Mouse (Mus musculus) large intestine, adult 2 months (tissue): Measurements from ENCODE around the gene Ina. TPM values are rescaled to one million over a fixed set of nuclear protein-coding genes. Genes with fewer than 3 reads are reported as not detected.
"Not testable (repeated sequence)": the region's sequence is repeated elsewhere in the genome, so short reads cannot be mapped to it uniquely, and the experiment has no call there.

ENCODE experiments used
- DNase-seq: peaks from one replicate; pipeline ENCODE4 v3.0.0-alpha.2; 2012; ENCODE audit warnings: low read depth, low spot score
- WGBS: fragments of 180-500 bp; shearing (Covaris S2); methylation state at CpG from one replicate; pipeline ENCODE4 v1.1.7; 2018; 5-methylcytosine and 5-hydroxymethylcytosine counted together
- polyA plus RNA-seq: library from polyadenylated mRNA; depleted of rRNA; stranded (reverse); fragments of >200 nt; gene quantifications from 2 replicates; pipeline ENCODE4 v1.2.3, GENCODE M21; 2012

Ina gene
- polyA plus RNA-seq, 1 experiment, result 0.63 TPM

DNA sequence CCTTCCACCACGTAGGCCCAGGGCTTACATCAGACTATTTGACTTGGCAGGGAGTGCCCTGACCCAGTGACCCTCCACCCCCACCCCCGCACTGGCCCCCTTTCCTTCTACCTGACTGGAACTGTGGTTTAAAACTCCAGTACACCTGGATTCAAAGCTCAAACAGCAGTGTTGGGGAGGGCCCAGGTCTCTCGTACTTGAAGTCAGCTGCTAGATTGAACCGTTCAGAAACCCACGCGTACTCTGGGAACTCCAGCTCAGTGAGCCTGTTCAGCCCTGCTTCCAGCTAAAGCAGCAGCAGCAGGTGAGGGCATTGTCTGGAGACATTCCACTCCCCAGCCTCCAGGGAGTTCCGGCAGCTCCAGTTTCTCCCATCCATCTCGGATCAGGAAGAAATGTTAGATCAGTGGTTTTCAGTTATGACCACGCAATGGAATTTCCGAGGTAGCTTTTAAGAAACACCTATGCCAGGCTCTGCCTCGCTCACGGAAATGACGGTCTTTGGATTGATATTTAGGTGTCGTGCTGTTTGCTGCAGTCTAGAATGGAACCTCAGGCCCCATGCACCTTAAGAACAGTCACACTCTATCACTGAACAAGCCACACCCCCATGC, 31.0 kb upstream of the Ina start:
- WGBS, result 36% methylated on average over 14 of the region's 14 CpGs
- DNase-seq, result no peak

DNA sequence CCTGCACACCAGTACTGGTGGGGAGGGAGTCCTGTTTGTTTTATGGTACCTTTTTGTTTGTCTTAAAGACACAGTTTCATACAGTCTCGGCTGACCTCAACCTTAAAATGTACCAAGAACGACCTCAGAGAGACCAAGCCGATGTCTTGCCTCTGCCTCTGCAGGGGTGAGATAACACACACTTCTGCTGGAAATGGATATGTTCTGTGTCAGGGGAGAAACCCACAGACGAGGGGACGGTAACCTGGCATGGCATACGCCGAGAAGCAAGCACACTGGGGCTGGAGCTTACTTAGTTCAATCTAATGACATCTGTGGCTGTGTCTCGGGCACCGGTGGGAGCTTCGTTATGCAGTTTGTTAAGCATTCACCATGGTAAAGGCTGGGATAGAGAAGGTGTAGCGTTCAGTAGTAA, 30.5 kb upstream of the Ina start:
- 17% methylated on average over 11 of the region's 11 CpGs for WGBS
- DNase-seq, result no peak

DNA sequence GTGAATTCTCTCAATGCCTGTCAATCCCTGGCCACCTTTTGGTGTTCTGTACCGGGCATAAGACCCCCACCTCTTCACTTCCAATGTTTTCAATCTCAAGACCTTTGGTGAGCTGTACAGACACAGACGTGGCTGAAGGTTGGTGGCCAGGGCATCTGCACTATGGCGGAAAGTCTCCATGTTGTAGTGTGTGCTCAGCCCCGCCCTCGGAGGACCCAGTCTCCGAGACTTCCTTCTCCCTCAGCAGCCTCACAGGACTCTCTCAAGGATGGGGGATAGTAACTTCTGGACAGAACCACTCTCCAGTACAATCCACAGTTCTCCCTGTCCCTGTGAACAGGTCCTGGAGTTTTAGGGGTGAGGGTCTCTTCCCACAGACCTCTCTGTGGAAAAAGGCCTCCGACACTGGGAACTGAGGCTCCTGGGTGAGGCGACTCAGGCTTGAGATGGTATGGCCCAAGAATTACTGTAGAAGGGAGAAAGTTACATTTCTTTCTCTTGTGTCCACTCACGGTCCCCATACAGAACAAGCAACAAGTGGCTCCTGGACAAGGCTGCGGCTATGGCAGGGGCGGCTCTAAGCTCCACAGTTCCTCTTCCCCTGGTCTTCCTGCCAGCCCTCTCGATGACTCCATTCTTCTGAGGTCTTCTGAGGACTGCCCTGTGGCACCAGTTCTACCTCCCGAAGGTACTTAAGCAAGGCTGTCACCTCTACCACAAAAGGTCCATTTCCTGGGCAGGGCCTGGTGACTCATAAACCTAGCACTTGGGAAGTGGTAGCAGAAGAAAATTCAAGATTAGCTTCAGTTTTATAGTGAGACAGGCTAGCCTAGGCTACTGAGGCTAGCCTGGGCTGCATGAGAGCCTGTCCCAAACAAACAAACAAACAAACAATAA, 29.5 kb upstream of the Ina start:
- 53% methylated on average over 13 of the region's 13 CpGs for WGBS
- DNase-seq, result no peak

DNA sequence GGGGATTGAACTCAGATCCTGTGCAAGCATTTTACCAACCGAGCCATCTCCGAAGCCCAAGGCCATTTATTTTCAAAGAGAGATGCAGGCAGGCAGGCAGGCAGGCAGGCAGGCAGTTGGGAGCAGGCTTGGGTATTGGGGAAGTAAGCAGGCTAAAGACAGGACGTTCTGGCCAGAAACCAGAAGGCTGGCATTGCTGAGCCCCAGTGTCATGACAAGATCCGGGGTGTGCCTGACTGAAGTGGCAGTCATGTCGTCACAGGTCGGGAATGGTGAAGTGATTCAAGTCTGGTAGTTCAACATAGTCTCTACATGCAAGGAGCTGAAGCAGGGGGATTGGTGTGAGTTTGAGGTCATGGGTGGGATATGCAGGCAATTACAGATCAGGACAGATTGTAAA, 26.9 kb upstream of the Ina start:
- WGBS, result 41% methylated on average over 6 of the region's 6 CpGs
- DNase-seq, result no peak

DNA sequence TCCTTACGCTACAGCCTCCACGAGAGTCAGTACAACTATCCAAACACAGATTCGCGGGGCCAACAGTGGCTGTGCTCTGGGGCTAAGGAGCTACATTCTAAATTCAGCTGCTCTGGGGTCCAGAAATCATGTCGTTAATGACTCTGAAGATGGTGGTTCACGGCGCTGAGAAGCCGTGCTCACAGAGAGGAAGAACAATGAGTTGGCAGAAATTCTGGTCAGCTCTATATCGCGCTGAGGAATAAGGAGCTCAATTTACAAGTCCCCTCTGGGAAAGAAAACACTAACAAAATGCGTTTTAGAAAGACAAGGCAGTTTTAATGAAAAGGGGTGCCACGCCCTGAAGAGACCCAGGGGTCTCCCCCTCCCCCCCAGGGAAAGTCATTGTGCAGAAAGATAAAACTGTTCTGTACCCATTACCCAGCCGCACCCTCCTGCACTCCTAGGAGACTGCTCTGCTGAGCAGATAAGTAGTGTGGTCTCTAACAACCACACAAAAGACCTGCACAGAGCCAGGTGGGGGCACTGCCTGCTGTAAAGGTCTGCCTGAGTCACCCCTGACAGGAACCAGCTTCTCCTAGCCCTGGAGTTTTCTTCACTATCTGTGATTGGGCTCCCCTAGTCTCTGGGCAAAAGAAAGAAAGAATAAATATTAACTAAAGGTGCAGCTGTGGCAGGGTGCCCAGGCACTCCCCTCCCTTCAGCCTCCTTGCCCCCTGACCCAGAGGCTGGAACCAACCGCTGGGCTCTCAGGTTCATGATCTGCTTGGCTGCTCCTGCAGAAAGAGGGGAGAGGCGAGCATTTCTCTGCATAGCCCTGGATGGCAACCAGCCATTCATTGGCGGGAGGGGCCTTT, 26.0 kb upstream of the Ina start:
- WGBS, result 26% methylated on average over 16 of the region's 16 CpGs
- no peak for DNase-seq

DNA sequence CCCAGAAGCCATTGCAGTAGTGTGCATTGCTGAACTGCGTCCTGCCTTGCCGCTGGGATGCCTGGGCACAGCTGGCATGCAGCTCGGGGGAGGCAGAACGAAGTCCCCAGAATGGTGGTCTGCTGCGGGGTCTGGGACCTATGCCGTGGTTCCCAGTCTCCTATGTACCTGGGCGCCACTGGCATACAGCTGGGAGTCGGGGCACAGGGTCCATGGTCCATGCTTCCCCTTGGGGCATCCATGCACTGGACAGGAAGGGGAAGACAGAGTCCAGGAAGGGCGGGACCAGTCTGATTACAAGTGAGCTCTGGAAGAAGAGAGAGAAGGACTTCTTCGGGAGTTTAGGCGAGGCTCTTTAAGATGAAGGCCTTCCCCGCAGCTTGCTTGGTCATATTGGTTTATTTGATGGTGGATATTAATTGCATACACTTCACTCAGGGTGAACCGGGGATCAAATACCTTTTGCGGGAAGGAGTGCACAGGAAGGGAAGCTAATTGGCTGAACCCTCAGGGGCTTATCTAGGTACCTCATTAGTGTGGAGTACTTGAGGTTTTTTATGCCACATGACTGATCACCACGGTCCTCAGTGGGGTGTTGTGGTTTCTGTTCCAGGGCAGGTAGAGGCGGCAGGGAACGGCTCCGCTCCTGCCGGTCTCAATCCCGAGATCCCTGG, 24.9 kb upstream of the Ina start:
- WGBS, result 65% methylated on average over 20 of the region's 20 CpGs
- no peak for DNase-seq

DNA sequence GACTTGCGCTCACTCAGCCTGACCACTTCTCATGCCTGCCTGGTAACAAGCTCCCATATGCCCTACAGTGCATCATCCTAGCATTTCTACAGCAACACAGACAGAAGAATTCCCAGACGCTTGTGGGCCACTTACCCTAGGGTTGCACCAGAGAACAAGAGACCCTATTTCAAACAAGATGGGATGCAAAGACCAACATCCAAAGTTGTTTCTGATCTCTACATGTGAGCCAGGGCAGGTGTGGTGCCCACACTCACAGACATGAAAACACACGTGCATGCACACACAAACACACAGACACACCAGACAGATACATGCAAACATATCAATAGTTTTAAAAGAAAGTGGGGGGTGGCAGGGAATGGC, 24.4 kb upstream of the Ina start:
- DNase-seq, result no peak
- WGBS, result 87% methylated on average over 3 of the region's 3 CpGs

DNA sequence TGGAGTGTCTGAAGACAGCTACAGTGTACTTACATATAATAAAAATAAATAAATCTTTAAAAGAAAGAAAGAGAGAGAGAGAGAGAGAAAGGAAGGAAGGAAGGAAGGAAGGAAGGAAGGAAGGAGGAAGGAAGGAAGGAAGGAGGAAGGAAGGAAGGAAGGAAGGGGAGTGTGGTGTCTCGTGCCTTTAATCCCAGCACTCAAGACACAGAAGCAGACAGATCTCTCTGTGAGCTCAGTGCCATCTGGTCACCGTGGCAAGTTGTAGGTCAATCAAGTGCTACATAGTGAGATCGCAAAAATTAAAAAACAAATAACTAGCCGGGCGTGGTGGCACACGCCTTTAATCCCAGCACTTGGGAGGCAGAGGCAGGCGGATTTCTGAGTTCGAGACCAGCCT, 23.9 kb upstream of the Ina start:
- DNase-seq, result not testable (repeated sequence)
- 49% methylated on average over 8 of the region's 8 CpGs for WGBS

DNA sequence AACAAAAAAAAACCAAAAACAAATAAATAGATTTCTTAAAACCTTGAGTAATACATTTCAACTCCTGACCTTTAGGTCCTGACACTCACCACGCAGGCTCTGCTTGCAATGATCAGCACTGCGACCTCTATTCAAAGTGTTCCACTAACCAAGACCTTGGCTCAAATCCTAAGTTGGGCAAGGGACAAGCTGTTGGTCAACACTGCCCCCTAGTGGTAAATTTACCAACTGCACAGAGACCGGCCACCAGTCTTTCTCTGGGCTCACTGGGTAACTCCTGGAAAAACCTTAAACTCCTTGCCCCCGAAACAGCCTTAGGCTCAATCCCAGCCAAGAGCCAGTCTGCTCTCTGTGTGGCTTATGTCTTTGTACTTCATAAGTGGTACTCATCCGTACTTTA, 23.4 kb upstream of the Ina start:
- DNase-seq, result no peak
- 5% methylated on average over 5 of the region's 5 CpGs for WGBS

DNA sequence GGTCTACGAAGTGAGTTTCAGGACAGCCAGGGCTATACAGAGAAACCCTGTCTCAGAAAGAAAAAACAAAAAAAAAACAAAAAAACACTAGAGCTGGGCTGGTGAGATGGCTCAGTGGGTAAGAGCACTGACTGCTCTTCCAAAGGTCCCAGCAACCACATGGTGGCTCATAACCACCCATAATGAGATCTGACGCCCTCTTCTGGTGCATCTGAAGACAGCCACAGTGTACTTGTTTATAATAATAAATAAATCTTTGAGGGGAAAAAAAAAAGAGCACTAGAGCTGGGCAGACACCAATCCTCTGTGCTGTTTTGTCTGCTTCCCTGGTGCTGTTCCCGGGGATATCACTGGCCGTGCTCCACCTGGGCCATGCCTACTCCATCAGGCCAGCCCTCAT, 22.2 kb upstream of the Ina start:
- 66% methylated on average over 4 of the region's 4 CpGs for WGBS
- DNase-seq, result not testable (repeated sequence)

DNA sequence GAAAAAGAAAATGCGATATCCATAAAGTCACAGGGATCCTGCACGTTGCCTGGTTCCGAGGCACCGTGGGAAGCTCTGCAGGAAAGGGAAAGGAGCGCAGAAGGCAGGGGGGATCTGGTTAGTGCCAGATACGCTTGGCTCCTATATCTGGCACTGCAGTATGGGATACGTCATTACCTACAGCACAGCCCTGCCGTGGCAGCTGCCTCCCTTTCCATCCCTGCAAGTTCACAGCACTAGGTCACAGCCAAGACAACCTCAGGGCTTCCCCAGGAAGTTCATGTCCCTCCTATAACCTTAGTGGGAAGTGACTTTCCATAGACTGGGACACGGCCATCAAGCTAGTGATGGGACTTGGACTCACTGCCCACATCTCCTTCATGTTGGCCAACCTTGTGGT, 18.4 kb upstream of the Ina start:
- DNase-seq, result no peak
- 82% methylated on average over 9 of the region's 9 CpGs for WGBS

DNA sequence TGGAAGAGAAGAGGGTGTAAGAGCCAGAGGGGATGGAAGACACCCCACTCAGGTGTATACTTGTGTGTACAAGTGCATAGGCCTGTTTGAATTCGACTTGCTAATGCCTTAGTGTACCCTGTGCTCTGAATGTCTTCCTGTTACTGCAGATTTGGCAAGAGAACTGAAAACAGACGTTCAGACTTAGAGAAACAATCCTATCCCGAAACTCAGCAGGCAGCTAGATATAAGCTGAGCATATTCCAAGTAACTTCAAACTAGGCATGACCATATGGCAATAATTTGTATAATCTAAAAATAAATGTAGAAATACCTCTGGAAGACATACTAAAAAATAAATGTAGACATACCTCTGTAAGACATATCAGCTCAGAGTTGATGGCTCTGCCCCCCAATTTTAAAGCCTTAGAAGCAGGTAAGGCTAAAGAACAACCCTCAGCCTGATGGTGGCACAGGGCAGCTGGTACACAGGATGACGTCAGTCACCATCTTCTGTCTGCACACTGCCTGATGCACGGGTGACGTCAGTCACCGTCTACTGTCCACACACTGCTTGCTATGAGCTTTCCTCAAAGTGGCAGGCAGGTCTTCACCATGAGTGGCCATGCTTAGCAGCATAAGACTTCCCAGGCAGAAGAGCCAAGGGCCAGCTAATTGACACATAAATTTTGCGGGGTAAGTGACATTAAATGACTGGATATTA, 16.2 kb upstream of the Ina start:
- WGBS, result 66% methylated on average over 8 of the region's 8 CpGs
- no peak for DNase-seq

DNA sequence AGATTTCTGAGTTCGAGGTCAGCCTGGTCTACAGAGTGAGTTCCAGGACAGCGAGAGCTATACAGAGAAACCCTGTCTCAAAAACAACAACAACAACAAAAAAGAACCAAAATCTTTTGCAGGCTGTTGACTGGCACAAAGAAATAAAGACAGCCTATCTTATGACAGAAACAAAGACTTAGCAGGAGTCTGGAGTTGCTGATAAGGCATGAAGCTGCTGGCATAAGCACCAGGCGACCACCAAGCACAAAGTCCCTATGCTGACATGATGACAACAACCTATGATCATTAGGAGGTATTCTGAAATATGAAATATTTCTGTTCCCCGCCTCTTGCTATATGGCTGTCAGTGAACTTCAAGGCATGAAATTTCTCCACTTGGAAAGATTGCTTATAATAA, 15.5 kb upstream of the Ina start:
- 76% methylated on average over 4 of the region's 4 CpGs for WGBS
- no peak for DNase-seq

DNA sequence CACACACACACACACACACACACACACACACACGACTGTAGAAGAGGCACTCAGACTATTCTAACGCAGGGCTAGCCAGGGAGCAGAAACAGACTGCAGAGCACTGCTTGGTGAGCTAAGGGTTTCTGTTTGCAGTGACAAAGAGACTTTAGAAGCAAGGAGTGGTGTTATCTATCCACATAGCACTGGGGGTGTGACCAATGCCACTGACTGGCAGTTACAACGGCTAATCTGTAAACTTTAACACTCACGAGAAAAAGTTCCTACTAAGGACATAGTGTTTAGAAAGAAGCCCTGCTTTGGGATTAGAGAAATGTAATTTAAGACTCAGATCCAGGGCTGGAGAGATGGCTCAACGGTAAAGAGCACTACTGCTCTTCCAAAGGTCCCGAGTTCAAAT, 14.7 kb upstream of the Ina start:
- DNase-seq, result no peak
- 57% methylated on average over 6 of the region's 6 CpGs for WGBS

DNA sequence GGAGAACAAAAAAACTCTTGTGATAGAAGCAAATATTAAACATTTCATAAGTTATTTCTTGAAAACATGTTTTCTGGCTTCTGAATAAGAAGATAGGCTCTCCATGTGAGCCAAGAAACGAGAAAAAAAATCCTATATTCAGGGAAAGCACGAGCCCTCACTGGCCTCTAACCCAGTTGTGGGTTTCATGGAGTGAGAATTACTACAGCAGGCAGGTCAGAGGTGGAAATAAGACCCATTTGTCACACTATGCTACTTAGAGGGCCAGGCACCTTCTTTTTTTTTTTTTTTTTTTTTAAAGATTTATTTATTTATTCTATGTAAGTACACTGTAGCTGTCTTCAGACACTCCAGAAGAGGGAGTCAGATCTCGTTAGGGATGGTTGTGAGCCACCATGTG, 14.1 kb upstream of the Ina start:
- WGBS, result 81% methylated on average over 2 of the region's 3 CpGs
- not testable (repeated sequence) for DNase-seq

DNA sequence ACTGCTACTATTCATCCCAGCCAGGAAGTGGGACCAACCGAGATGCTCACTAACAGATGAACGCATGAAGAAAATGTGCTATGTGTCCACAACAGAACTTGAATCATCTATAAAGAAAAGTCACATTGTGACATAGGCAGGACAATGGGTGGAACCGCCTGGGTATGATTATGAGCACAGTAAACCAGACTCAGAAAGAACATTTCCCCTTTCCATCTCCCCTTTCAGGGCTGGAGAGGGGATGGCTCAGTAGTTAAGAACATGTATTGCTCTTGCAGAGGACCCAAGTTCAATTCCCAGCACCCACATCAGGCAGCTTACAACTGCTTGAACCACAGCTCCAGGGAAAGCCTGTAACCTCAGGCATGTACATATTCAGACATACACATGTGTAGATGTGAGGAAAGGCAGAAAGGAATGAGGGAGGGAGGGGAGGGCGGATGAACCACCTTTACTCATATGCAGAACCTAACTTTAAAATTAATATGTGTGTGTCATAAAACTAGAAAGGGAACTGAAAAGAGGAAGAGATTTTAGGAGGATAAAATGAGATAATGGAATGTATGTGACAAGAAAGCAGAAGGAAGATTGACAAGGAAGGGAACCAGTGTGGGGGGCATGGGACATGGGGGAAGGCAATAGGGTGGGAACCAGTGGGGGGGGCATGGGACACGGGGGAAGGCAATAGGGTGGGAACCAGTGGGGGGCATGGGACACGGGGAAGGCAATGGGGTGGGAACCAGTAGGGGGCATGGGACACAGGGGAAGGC, 10.6 kb upstream of the Ina start:
- DNase-seq, result no peak
- 68% methylated on average over 6 of the region's 6 CpGs for WGBS

DNA sequence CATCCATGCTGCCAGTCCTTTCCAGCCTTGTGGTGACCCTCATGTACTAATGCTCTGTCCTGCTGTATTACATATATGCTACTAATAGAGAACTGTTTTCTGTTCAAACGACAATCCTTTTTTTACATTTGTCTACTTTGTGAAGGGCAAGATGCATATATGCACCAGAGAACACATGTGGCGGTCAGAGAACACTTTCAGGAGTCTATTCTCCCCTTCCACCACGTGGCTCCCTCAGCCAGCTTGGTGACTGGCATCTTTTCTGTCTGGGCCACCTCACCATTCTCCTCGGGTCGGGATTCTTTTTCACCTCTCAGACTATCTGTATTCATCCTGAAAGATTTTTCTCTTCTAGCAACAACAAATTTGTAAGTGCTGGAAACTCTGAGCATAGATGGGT, 8.6 kb upstream of the Ina start:
- no peak for DNase-seq
- 55% methylated on average over 5 of the region's 5 CpGs for WGBS

DNA sequence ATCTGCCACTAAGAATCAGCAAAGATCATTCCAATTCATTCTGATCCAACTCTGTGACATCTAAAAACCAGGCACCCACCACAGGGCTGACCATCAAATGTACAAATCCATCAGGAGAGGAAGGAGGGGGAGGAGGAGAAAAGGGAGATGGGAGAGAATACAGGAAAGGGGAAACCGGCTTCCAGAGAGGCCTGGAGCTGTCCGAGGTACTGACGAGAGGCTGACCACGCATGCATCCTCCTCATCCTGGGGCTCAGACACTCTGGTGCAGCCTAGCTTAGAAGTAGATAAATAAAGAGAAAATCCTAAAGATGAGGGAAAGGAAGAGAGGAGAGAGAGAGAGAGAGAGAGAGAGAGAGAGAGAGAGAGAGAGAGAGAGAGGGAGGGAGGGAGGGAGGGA, 8.2 kb upstream of the Ina start:
- WGBS, result 0% methylated on average over 4 of the region's 4 CpGs
- no peak for DNase-seq

DNA sequence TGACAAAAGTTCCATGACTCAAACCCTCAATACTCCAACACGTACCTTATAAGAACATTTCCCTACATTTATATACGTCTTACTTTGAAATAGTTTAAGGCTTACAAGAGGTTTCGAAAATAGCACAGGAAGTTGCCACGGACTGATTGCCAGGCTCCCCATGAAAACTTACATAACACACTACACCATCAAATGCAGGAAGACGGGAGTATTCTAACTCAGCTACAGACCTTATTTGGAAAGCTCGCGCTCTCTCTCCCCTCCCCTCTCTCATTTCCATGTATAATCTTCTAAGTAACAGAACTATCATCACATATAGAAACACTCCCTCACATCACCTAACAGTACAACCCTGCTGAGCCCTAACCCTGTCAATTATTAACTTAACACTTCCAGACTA, 5.1 kb upstream of the Ina start:
- 68% methylated on average over 7 of the region's 7 CpGs for WGBS
- DNase-seq, result no peak
